Mouse (Mus musculus): ENCODE data around the gene Lrrc41.

Gene Lrrc41

GRCm38 (mm10) chr4:116074861-116075620, at the start of gene Lrrc41, which contains the start of gene Uqcrh:
Lrrc41 (plus strand) TSS chr4:116075269.
Uqcrh (minus strand) TSS chr4:116075071.
- peak; percentile 99 for DNase-seq (ENCODE audit: low read depth, low spot score)

GRCm38 (mm10) chr4:116032906-116033305, 42.2 kb upstream of the Lrrc41 start:
- peak; percentile 41 for DNase-seq (ENCODE audit: low read depth, low spot score)

- peak; percentile 77 for DNase-seq (ENCODE audit: low read depth, low spot score)
Observed at GRCm38 (mm10) chr4:116033374-116033773, 41.7 kb upstream of the Lrrc41 start.

- DNase-seq (ENCODE audit: low read depth, low spot score): no peak
Observed at GRCm38 (mm10) chr4:116040466-116040865, 34.6 kb upstream of the Lrrc41 start.

- DNase-seq (ENCODE audit: low read depth, low spot score): no peak
Observed at GRCm38 (mm10) chr4:116042186-116042585, 32.9 kb upstream of the Lrrc41 start.

GRCm38 (mm10) chr4:116046604-116047003, 28.5 kb upstream of the Lrrc41 start:
- DNase-seq (ENCODE audit: low read depth, low spot score): no peak

GRCm38 (mm10) chr4:116047681-116048080, 27.4 kb upstream of the Lrrc41 start:
- no peak for DNase-seq (ENCODE audit: low read depth, low spot score)

- no peak for DNase-seq (ENCODE audit: low read depth, low spot score)
Observed at GRCm38 (mm10) chr4:116048130-116048920, 26.7 kb upstream of the Lrrc41 start.

- DNase-seq (ENCODE audit: low read depth, low spot score): no peak
Observed at GRCm38 (mm10) chr4:116049211-116049610, 25.9 kb upstream of the Lrrc41 start.

GRCm38 (mm10) chr4:116052526-116053293, 22.4 kb upstream of the Lrrc41 start:
- peak; percentile 58 for DNase-seq (ENCODE audit: low read depth, low spot score)

GRCm38 (mm10) chr4:116053399-116053961, 21.6 kb upstream of the Lrrc41 start, which contains the start of gene Nsun4:
Nsun4 (minus strand) TSS chr4:116053876.
- DNase-seq (ENCODE audit: low read depth, low spot score): peak; percentile 98

- DNase-seq (ENCODE audit: low read depth, low spot score): no peak
Observed at GRCm38 (mm10) chr4:116057559-116057958, 17.5 kb upstream of the Lrrc41 start.

GRCm38 (mm10) chr4:116059012-116059726, 15.9 kb upstream of the Lrrc41 start:
- DNase-seq (ENCODE audit: low read depth, low spot score): no peak

GRCm38 (mm10) chr4:116063855-116064254, 11.2 kb upstream of the Lrrc41 start:
- no peak for DNase-seq (ENCODE audit: low read depth, low spot score)

GRCm38 (mm10) chr4:116070116-116070515, 5.0 kb upstream of the Lrrc41 start:
- no peak for DNase-seq (ENCODE audit: low read depth, low spot score)

GRCm38 (mm10) chr4:116073146-116073545, 1.9 kb upstream of the Lrrc41 start:
- DNase-seq (ENCODE audit: low read depth, low spot score): peak; percentile 74

- DNase-seq (ENCODE audit: low read depth, low spot score): peak; percentile 74
Observed at GRCm38 (mm10) chr4:116074145-116074675, 859 bp upstream of the Lrrc41 start.

GRCm38 (mm10) chr4:116075631-116076368, 731 bp downstream of the Lrrc41 start:
- DNase-seq (ENCODE audit: low read depth, low spot score): peak; percentile 65

- peak; percentile 62 for DNase-seq (ENCODE audit: low read depth, low spot score)
Observed at GRCm38 (mm10) chr4:116076369-116077231, 1.5 kb downstream of the Lrrc41 start.

Data from brain, adult 2 months (tissue).